Mouse (Mus musculus) urinary bladder, adult 18-20 months (tissue): Measurements from ENCODE around the gene Scrt2.
"Not testable (repeated sequence)": the region's sequence is repeated elsewhere in the genome, so short reads cannot be mapped to it uniquely, and the experiment has no call there.

ENCODE experiments used
- DNase-seq, 2 experiments: peaks; one replicate each; pipeline ENCODE4 v3.0.0; 2022; ENCODE audit warnings: low spot score in 2 of 2, mixed read lengths in 2 of 2

Gene Scrt2

GRCm38 (mm10) chr2:152080685-152081541, at the start of gene Scrt2:
TSS of gene Scrt2 (plus strand) at chr2:152081529.
- DNase-seq = no peak

DNA sequence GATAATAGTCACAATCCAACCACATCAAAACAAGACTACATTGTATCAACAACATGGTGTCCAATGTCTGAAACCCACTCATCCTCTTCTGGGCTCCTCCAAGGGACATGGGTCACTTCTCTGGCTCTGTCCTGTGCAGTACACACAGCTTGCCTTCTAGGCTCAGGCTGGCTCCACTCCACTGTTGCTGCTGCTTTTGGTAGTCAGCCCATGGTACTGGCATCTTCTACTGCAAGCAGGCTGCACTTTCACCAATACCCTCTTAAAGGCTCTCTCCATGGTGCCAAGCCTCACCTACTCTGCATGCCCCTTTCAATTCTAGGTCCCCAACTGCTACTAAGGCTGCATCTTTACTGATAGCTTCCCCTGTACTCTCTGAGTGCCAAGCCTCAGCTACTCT, 41.2 kb upstream of the Scrt2 start:
- no peak for DNase-seq

DNA sequence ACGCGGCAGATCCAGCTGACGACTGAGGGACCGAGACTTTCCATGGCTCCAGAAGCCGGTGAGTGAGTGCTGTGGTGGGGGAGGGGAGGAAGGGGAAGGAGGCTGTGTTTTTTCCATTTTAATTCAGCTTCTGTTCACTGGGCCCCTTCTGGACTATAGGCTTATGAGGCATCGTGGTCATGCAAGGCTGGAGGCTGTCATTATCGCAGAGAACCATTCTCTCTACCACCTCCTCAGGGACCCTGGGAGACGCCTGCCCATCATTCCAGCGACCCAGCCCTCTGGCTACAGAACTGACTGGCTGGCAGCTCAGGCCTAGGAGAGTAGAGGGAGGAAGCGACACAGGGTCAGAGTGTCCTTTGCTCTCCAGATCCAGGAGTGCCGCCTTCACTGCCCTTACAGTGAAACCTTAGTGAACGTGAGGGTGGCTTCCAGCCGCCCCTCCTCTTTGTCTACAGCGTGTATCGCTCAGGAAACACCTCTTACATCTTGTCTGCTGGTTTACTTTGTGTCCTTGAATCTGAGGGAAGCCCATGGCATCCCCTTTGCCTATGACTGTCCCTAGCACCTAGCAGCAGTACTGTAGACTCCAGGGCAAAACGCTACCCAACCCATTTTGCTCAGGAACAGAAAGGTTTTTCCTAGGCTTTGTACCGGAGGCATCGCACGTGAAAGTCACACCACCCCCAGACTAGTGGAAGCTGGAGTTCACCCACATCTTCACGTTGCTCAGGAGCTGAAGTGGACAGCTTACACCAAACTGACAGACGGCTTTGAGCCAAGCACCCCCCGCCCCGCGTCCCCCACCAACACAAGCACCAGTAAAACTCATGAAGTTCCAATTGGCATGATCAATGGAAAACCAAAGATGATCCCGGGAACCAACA, 34.0 kb upstream of the Scrt2 start:
- no peak for DNase-seq

DNA sequence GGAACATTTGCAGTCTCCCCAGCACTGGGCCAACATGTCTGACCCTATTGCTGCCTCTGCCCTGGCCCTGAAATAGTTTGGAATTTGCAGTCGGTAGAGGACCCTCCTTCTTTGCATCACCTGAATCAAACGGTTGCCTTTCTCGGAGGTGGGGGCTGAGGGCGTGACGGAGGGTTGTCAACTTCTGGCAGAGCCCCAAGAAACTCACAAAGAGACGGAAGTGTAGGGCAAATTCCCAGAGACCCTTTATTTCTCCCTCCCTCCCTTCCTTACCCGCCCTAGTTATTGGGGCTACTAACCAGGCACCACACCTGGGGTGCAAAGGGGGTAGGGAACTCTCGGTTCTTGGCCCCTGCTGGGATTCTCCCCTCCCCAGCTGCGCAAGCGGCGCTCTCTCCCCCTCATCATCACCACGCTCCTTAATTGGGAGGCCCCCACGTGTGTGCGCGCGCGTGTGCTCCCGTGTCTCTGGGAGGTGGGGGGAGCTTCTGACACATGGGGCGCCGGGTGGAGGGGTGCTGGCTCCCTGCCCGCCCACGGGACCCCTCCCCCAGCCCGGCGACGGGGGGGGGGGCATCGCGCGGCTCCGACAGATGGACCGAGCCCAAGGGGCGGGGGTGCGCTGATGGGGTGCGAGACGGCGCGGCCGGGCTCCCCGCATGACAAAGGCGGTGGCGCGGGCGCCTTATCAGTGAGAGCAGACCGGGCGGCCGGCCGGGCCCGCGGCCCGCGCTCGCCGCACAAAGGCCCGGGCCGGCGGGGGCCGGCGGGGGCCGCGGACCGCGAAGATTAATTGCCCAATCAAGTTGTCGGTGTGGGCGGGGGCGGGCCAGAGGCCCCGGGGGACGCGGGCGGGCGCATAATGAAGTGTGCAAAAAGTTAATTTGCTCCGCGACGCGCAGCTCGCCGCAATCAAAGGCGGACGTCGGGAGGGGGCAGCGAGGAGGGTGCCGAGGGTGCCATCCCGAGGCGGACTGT, 33.0 kb upstream of the Scrt2 start:
- no peak for DNase-seq

DNA sequence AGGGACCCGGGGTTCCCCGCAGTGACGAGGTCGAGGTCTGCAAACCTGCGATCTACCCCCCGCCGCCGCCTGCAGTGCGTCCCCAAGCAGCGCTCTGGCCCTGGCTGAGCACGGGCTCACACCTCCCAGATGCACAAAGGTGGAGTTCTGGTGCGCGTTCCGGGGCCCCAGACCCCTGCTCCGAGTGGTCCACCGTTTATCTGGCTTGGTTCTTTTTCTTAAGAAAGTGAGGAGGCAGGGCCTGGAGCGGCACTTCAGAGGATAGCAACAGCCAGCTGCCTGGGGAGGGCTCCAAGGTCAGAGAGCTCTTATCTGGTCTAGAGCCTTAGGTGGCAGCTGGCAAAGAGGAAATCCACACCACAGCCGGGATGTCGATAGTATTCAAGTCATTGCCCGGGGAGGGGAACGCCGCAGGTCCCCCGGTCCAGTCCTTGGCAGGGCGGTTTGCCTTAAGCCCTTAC, 32.3 kb upstream of the Scrt2 start:
- no peak for DNase-seq

DNA sequence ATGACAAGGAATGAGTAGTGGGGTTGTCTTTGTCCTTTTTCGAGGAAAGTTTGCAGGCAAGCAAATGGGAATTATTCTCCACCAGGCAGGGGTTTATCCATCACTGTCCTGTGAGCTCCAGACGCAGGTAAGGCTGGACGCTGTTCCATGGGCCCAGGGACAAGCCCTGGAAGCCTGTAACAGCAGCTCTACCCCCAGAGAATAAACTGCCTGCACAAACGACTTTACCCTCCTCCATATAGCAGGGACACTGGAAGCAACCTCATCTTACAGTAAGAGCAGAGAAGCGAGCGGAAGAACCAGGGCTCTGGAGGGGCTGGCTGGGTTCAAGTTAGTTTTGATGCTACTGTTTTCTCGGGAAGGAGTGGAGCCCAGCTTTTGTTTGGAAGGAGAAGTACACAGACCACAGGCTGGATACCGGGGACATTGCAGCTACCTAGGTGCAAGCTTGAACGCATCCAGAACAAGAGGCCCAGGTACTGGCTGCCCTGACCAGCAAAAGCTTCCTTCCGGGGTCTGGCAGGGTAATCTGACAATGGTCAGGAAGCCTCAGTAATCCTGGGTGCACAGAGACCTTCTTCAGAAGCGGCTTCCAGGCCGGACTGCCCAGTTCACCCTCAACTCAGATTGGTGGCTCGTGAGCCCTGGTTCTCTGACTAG, 31.6 kb upstream of the Scrt2 start:
- DNase-seq = no peak

GRCm38 (mm10) chr2:152050316-152050715, 31.0 kb upstream of the Scrt2 start:
- DNase-seq = no peak

DNA sequence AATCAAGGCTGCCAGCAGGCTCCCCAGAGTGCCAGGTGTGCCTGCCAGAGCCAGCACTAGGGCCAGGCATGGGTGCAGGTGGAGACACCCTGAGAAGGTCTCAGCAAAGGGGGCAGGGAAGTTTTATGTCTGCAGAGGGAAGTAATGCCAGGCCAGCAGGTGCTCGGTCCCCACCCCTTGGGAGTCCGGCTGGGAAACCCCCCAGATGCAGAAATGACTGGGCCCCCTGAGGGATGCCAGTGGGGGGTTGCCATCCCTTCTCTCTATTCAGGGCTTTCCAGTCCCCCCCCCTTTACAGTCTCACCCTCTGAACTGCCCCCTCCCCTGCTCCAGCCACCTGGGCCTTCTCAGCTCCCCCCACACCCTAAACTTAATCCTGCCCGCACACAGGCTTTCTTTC, 29.3 kb upstream of the Scrt2 start:
- DNase-seq = no peak

GRCm38 (mm10) chr2:152055406-152055805, 25.9 kb upstream of the Scrt2 start:
- no peak for DNase-seq

GRCm38 (mm10) chr2:152056368-152057251, 24.7 kb upstream of the Scrt2 start:
- DNase-seq = no peak

GRCm38 (mm10) chr2:152057252-152057563, 24.1 kb upstream of the Scrt2 start:
- DNase-seq = no peak

- DNase-seq = not testable (repeated sequence)
Measured at GRCm38 (mm10) chr2:152062817-152063216, 18.5 kb upstream of the Scrt2 start.

GRCm38 (mm10) chr2:152068660-152069433, 12.5 kb upstream of the Scrt2 start:
- no peak for DNase-seq

- no peak for DNase-seq
Measured at GRCm38 (mm10) chr2:152069434-152069786, 11.9 kb upstream of the Scrt2 start.

DNA sequence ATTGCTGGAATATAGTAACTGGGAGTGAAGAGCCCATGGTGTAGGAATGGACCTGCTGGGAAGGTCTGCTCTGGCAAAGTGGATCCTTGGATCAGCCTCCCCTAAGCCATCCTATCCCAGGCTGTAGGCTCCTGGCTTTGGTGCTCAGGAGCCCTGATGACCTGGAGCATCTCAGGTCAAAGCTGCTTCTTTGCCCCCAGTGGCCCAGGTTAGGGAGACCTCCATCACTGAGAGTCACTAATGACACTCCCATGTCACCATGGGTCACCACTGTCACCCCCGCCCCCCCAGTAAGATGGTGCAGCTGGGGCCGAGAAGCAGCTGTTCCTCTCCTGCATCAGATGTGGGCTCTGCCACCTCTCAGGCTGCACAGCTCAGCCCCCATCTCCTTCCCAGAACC, 11.4 kb upstream of the Scrt2 start:
- no peak for DNase-seq

- DNase-seq = no peak
Measured at GRCm38 (mm10) chr2:152074521-152074920, 6.8 kb upstream of the Scrt2 start.

DNA sequence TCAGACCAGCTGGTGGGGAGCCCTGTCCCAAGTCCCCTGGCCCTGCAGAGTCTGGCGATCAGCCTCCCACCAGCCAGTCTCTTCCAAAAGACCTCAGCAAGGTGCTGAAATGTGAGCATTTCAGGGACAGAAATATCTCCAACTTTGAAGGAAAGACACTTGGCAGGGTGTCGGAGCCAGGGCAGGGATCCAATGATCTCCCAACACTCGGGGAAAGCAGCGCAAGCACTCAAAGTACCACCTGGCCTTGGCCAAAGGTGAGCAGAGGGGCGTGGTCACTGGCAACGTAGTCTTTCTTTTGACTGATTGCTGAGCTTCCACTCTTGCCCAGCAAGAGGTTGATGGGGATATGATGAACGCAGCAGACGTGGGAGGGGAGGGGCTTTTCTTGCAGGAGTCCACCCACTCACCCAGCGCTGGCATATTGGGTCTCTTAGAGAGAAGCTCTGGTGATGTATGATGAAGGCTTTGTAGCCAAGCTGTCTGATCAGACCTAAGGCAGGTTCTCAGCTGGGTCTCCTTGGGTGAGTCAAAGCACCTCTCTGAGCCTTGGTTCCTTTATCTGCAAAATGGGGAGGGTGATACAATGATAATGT, 5.9 kb upstream of the Scrt2 start:
- DNase-seq = no peak

DNA sequence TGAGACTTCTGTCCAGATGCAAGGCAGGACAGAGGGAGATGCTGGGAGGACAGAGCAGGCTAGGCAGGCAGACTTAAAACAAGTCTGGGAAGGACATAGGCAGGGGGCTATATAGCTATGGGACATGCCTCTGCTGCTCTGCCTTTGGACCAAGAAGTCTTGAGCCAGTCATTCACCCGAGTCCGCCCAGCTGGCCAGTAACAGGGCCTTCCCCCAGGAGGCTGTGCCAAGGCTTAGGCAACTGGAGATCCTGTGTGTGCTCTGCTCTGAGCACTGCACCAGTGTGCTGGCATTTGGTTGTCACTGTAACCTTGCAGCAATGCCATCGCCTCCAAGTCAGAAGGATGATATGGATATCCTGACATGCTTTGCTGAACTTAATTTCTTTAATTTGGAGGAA, 4.0 kb upstream of the Scrt2 start:
- no peak for DNase-seq
